Mouse (Mus musculus): ENCODE data around the gene Pdzd4.
A peak's percentile ranks its signal among the peaks of the same experiment; 100 is the strongest.

Pdzd4 gene

DNA sequence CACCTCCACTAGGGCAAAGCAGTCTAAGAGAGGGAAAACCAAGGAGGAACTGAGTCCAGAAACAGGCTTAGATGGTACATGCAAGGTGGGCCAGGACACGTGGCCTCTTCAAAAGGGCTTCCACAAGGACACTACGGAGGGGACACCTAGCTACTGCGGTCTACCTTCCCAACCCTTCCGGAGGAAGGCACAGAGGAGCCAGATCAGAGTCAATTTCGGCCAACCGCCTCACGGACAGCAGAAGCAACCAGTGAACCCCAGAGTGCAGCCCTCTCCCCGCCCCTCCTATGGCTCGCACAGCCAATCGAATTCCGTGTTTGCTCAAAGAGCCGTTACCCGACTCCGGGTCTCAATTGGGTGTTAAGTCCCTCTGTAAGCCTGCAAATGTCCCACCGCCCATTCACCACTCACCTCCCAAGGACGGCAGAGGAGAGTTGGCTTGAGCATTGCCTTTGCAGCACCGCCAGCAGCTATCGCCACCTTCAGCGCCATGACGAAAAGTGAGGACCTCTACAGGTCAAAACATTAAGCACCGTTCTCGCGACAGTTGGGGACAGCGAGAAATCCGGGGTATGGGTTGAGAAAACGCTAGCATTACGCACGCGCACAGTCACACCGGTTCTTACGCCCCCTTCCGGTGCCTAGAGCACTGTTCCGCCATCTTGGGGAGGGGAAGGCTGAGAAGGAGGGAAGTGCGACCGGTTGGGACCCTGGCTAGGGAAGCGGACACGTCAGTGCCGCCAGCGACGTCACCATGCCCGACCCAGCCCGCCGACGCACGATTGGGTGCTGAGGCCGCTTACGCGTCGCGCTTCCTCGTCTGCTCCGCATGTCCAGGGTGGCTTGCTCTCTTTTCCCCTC is 38.2 kb downstream of the Pdzd4 start, which contains the start of the genes Idh3g and Ssr4:
Idh3g (minus strand) TSS at position 534 of the 861 bp plus-strand sequence.
Ssr4 (plus strand) TSS at position 665 of the 861 bp plus-strand sequence.
- DNase-seq (ENCODE audit: low read depth, low spot score) = peak; percentile 96

DNA sequence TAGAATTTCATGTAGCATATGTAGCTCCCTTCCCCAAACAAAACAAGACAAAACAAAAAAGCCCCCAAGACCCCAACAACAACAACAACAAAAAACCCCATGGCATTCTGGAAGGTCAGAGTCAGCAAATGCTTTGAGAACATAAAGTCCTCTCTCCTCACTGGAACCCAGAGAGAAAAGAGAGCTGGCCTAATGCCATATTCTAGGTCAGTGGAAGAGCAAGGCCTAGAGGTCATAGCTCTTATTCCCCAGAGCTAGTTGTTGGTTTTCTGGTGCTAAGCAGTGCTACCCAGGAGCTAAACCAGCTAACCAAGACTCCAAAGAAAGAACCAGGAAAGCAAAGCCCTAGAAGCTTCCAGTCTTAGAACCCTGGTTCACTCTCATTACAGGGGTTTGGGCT is 39.1 kb downstream of the Pdzd4 start:
- DNase-seq (ENCODE audit: low read depth, low spot score) = no peak

DNA sequence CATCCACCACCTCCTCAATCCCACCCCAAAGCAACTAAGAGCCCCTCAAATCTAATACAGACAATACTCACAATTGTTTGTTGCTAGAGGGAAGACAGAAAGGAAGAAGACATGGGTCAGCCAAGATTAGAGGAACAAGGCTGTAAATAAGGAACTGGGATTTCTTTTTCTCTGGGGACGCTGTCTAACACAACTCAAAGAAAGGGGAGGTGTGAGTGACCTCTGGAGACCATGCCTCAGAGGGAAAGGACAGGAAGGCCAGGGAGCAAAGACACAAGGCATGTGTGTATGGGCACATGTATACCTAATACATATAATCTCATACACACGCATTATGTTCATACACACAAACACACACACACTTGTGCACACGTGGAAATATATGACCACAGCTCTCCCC is 42.5 kb downstream of the Pdzd4 start:
- no peak for DNase-seq (ENCODE audit: low read depth, low spot score)

DNA sequence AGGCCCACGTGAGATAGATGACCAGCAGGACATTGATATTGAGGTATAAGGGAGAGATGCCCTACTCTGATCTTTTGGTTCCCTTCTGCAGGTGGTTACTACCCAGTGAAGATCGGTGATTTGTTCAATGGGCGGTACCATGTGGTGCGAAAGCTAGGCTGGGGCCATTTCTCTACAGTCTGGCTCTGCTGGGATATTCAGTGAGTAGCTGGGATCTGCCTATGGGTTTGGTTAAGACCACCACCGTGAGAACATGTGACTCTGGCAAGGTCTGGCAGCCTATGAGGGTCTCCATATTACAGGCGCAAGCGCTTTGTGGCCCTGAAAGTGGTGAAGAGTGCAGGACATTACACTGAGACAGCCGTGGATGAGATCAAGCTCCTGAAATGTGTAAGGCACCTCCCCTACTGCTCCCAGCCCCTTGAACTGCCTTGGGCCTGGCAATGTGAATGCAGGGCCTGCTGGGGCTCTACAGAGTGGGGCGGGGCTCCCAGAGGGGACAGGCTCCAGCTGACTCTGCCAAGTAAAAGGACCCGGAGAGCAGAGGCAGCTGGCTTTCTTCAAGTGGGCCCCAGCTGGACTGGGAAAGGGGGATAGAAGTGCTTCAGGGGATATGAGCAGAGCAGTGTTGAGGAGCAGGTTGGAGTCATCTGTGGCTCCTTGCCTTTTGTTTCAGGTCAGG is 49.8 kb downstream of the Pdzd4 start:
- DNase-seq (ENCODE audit: low read depth, low spot score) = no peak

DNA sequence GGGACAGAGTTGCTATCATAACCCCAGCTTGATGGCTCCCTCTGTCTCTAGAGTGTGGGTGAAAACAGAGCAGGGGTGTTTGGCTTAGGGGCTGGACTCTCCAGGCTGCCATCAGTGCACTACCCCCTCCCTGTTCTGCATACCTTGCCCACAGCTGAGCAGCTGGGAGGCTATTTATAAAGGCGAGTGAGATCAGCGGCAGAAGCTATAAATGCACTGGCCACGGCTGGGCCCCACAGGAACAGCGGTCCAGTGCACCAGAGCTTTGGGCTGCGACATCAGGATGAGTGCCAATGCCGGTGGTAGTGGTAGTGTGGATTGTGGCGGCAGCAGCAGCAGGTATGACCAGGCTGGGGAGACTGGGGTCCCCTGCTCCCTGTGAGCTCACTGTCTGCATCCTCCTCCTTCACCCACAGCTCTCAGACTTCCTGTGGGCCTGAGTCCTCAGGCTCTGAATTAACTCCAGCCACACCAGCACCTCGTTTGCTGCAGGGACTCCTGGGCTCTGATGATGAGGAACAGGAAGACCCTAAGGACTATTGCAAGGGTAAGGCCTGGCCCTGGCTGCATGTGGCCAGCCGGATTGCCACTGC is 50.5 kb downstream of the Pdzd4 start, which contains the start of gene Srpk3:
Srpk3 (plus strand) TSS at position 238 of the 593 bp plus-strand sequence.
- no peak for DNase-seq (ENCODE audit: low read depth, low spot score)

DNA sequence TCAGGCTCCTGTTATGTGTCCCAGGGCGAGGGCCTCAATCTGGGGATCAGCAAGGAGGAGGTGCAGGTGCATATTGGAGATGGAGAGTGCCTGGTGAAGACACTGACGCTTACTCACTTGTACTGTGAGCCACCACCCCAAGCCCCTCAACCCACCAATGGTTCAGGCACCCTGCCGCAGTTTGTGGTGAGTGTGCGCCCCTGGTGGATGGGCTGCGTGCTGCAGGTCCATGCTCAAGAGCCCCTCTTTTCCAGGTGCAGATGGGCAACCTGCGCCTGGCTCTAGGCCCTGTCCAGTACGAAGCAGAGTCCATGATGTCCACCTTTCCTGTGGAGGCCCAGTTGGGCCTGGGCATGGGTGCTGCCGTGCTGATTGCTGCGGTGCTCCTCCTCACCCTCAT is 57.5 kb downstream of the Pdzd4 start:
- DNase-seq (ENCODE audit: low read depth, low spot score) = no peak

DNA sequence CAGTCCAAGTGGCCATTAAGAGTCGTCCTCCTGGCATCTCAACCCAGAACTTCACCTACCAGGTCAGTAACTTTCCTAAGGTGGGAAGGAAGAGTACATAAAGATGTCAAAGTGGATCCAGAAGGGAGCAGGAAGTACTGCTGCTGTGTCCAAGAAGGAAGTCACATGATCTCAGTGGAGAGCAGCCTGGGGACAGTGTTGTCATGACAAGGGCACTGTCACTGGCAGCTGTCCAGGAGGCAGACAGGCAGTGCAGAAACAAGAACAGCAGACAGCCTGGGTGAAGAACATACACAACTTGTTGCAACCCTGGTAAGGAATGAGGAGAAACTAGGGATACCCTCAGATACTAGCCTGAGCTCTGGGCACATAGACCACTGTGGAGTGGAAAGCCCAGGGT is 59.5 kb downstream of the Pdzd4 start:
- DNase-seq (ENCODE audit: low read depth, low spot score) = no peak

DNA sequence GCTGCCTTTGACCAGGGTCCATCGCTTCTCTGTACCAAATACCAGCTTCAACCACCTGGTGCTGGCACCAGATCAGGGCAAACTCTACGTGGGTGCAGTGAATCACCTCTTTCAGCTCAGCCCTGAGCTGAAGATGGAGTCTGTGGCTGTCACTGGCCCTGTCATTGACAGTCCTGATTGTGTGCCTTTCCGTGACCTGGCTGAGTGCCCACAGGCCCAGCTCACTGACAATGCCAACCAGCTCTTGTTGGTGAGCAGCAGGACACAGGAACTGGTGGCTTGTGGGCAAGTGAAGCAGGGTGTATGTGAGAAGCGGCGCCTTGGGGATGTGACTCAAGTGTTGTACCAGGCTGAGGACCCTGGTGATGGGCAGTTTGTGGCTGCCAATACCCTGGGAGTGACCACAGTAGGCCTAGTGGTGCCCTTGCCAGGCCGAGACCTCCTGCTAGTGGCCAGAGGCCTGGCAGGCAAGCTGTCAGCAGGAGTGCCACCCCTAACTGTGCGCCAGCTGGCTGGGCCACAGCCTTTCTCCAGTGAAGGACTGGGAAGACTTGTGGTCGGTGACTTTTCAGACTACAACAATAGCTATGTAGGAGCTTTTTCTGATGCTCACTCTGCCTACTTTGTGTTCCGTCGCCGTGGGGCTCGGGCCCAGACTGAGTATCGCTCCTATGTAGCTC is 66.0 kb downstream of the Pdzd4 start:
- peak; percentile 27 for DNase-seq (ENCODE audit: low read depth, low spot score)

DNA sequence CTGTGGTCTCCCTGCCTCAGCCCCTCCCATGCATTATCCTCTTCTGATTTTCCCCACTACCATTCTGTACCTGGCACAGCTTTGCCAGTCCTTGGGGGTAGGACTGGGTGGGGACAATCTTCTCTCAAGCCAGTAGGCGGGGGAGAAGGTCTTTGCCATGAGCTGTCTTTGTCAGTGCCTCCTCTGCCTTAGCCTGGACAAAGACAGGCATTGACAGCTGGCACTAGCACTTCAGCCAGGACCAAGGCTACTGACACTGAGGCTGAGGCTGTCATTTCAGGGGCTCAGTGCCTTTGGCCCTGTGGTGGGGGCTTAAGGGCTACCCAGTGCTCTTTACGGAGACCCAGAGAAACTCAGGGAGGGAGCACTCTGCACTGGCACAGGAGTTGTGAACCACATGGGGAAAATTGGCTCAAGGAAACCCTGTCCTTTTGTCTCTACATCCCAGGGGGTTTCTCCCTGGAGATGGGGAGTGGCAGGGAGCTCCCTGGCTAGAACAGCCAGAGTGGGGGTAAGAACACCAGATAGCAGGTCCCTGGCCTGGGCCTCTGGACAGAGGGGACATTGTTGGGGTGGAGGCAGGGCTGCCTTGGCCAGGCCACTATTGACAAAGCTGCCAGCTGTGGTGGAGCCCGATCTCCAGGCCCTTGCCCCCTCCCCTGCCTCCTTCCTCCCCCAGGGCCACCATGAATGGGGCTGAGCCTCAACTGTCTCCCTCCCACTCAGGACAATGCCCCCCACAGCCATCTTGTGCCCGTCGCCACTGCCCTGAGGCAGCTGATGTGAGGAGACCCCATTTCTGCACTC is 68.2 kb downstream of the Pdzd4 start, which contains the start of gene Plxnb3:
Plxnb3 (plus strand) TSS at position 757 of the 807 bp plus-strand sequence.
- peak; percentile 38 for DNase-seq (ENCODE audit: low read depth, low spot score)

DNA sequence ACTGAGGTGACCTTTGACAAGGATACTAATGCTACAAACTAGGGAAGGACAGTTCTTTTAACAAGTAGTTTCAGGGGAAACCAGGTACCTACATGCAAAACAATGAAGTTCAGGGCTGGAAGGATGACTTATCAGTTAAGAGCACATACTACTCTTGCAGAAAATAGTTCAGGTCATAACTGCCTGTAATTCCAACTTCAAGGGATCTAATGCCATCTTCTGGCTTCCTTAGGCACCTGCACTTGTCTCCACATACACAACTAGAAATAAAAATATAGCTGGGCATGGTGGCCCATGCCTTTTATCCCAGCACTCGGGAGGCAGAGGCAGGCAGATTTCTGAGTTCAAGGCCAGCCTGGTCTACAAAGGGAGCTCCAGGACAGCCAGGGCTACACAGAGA is 75.8 kb downstream of the Pdzd4 start:
- DNase-seq (ENCODE audit: low read depth, low spot score) = no peak

DNA sequence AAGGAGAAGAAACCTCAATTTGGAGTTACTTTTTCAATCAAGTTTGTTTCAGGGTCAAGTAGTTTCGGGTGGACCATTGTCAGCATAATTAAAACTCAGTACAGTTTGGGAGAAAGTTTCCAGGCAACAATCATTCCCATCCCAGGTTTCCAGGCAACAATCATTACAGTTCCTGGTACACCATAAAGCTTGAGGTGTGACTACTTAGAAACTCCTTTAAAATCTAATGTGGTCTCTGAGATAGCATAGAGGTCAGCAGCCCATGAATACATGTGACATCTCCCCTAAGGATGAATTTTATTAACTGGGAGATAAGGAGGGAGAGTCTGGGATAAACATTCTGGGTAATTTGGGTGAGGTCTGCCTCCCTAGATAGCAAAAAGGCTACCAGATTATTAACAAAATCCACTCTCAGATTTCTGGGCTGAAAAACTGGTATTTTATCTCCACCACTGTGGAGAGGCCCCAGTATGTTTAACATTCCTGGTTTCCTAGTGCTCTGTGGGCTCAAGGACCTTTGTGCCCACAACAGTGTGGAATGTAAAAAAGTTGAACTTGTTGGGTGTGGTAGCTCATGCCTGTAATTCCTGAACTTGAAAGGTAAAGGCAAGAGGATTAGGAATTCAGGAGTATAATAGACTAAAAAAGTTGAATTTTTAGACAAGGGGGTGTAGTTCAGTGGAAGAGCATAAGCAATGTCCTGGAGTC is 79.8 kb downstream of the Pdzd4 start:
- no peak for DNase-seq (ENCODE audit: low read depth, low spot score)
